Mouse (Mus musculus): ENCODE measurements at regions not wholly inside any gene's neighbourhood (a gene's known extent, or its start where the extent isn't known, plus 50 kb on each side); places are given as distances from the start of the nearest gene placed in this dataset.

DNA sequence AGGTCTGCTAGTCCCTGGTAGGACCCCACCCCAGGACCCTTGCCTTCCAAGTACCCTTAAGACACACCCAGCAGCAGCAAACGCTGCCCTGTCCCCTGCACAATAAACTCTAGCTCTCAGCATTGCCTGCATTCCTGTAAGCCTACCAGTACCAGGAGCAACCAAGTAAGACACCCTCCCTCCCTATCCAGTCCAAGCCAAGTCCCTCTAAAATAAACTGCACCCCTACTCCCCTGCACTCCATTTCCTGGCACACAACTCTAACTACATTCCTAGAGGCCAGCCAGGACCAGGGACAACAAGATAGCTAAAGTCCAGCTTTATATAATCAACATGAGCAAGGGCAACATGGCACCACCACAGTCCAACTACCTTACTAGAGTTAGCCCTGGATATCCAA lies 103.5 kb downstream of the Ids start:
- Histone ChIP-seq H3K27ac (replicated peaks) (no peak overlapping the region), H3K36me3 (no peaks in the 10 kb centered on the region), H3K4me3 (no peak overlapping the region), H3K4me2 (no peak overlapping the region), H3K27me3 (replicated peaks) (no peaks in the 10 kb centered on the region), H3K9ac (no peak overlapping the region), H3K4me1 (no peaks in the 10 kb centered on the region), H3K9me3 (no peaks in the 10 kb centered on the region)
- ATAC-seq (ENCODE audit: extremely low read depth, insufficient number of reproducible peaks, low FRiP score, low TSS enrichment) = no peak
- WGBS = 33% methylated on average over 1 of the region's 1 CpGs

DNA sequence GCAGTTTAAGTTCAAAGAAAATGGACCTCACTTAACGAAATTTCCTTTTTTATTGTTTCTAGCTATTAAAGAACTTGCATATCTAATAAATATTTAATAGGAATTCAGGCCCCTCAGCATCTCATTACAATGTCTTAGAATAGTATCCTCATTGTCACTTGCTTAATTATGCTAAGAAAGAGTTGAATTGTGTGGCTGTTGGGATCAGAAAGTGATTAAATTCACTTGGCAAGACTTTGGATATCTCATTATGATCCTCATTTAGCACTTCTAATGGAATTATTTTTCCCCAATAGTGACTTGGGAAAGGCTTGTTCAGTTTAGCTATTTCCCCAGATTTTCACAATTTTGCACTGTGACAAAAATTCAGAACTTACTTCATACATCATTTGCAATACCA lies 148.9 kb downstream of the Ids start:
- Histone ChIP-seq H3K4me2 (no peak overlapping the region), H3K36me3 (no peaks in the 10 kb centered on the region), H3K4me3 (no peak overlapping the region), H3K27ac (replicated peaks) (no peak overlapping the region), H3K9me3 (no peaks in the 10 kb centered on the region), H3K4me1 (no peaks in the 10 kb centered on the region), H3K9ac (no peak overlapping the region), H3K27me3 (replicated peaks) (no peaks in the 10 kb centered on the region)
- ATAC-seq (ENCODE audit: extremely low read depth, insufficient number of reproducible peaks, low FRiP score, low TSS enrichment) = no peak
- 81% methylated on average over 1 of the region's 1 CpGs for WGBS

DNA sequence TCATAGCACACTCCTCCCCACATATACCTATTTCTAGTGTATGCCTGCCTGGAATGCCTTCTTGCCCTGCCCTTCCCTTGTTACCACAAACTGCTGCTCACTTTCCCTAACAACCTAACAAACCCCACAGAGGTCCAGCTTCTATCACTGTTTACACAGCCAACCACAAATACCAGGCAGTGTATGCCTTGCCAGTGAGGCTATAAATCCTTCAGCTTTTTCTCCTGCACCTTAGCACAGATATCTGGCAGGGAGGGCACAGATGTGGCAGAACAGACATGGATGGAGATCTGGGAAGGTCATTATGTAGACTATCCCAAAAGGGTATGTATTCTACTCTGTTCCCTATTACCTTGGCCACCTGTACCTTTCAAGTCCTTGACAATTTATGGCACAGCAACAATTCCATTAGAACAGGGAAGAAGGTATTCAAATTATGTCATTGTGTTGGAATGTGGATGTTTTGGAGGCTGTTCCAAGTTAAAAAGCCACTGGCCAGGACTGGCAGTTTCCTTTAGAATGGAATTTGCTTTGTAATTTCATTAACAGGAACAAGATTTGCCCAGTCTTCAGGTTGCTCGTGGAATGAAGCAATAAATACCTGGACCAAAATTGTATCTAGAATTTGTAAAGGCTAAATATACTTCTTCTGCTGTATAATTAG lies 180.3 kb downstream of the Ids start:
- no peaks in the 10 kb centered on the region for H3K36me3 ChIP-seq
- ATAC-seq (ENCODE audit: extremely low read depth, insufficient number of reproducible peaks, low FRiP score, low TSS enrichment) = no peak
- no peak overlapping the region for H3K4me2 ChIP-seq
- no peak overlapping the region for H3K4me3 ChIP-seq
- no peaks in the 10 kb centered on the region for H3K4me1 ChIP-seq
- H3K9ac ChIP-seq = no peak overlapping the region
- WGBS = 55% methylated on average over 1 of the region's 1 CpGs
- H3K27ac ChIP-seq (replicated peaks) = no peak overlapping the region
- H3K27me3 ChIP-seq (replicated peaks) = no peaks in the 10 kb centered on the region
- no peaks in the 10 kb centered on the region for H3K9me3 ChIP-seq

DNA sequence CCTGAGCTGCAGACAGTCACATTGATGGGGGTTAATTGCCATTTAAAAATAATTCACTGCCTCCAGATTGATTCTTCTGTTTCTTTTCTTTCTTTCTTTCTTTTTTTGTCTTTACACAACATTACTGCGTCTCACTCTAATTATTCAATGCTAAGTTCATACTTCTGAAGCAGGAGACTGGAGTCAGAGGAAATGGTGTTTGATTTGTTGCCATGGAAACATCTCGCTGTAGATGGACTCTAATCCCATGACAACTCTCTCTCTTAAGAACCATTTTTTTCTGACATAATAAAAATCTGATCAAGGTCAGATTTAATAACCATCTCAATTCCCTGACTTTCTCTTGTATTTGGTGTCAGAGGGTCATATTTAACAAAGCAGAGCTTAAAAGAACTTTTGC lies 195.1 kb downstream of the Ids start:
- Histone ChIP-seq H3K27me3 (replicated peaks) (no peaks in the 10 kb centered on the region), H3K4me2 (no peak overlapping the region), H3K4me1 (no peaks in the 10 kb centered on the region), H3K27ac (replicated peaks) (no peak overlapping the region), H3K9ac (no peak overlapping the region), H3K36me3 (no peaks in the 10 kb centered on the region), H3K9me3 (no peaks in the 10 kb centered on the region), H3K4me3 (no peak overlapping the region)
- ATAC-seq (ENCODE audit: extremely low read depth, insufficient number of reproducible peaks, low FRiP score, low TSS enrichment) = no peak
- 66% methylated on average over 2 of the region's 2 CpGs for WGBS

DNA sequence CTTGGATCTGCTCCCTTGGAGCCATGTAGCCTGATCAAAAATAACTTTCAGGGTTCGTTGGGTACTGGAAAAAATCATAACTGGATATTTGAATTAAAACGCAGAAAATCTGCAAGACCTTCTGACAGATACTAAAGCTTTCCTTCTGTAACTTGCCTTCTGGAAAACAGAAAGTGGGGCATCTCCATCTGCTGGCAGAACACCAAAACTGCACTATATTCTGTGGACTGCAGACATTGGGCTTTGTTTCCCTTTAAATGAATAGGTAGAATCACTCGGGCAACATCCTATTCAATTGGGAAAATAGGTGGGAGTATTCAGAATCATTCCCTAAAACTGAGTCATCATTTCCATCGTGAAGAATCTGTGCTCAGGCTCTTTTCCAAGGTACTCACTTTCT lies 203.9 kb downstream of the Ids start:
- H3K9me3 ChIP-seq = no peaks in the 10 kb centered on the region
- no peak for ATAC-seq (ENCODE audit: extremely low read depth, insufficient number of reproducible peaks, low FRiP score, low TSS enrichment)
- H3K9ac ChIP-seq = no peak overlapping the region
- H3K4me1 ChIP-seq = no peaks in the 10 kb centered on the region
- H3K27ac ChIP-seq (replicated peaks) = no peak overlapping the region
- no peak overlapping the region for H3K4me3 ChIP-seq
- H3K4me2 ChIP-seq = peak overlapping the region; percentile 33
- H3K36me3 ChIP-seq = no peaks in the 10 kb centered on the region
- WGBS = 10% methylated on average over 4 of the region's 4 CpGs
- H3K27me3 ChIP-seq (replicated peaks) = no peaks in the 10 kb centered on the region
